Mouse (Mus musculus) intestine, embryonic 14.5 days (tissue): Measurements from ENCODE around the gene Nrarp. TPM values are rescaled to one million over a fixed set of nuclear protein-coding genes. Genes with fewer than 3 reads are reported as not detected.

Experiments used
- ATAC-seq: fragments of 200-750 bp; cut with Nextera tagmentation; replicated peaks from 2 replicates; pipeline ENCODE4 v1.8.0; 2017; ENCODE audit warnings: low read depth, moderate number of reproducible peaks, moderate TSS enrichment, moderate library complexity; ENCODE audit not compliant: low FRiP score, low TSS enrichment
- DNase-seq: peaks from one replicate; pipeline ENCODE4 v3.0.0-alpha.2; 2018; ENCODE audit warnings: low spot score
- H3K27ac ChIP-seq: fragments of 300-500 bp; sonication (generic); 2 replicates; pipeline ENCODE4 v1.5.1; 2014; ENCODE audit warnings: low read depth, mild to moderate bottlenecking, control low read depth
- H3K27me3 ChIP-seq: fragments of 300-500 bp; sonication (generic); replicated peaks from 2 replicates; pipeline ENCODE4 v1.6.1; 2014; ENCODE audit warnings: low read length, control low read depth; ENCODE audit not compliant: control insufficient read depth, insufficient read depth
- H3K36me3 ChIP-seq: fragments of 300-500 bp; sonication (generic); 2 replicates; pipeline ENCODE4 v1.6.1; 2014; ENCODE audit warnings: low read length, control low read depth; ENCODE audit not compliant: control insufficient read depth, insufficient read depth
- H3K4me1 ChIP-seq: fragments of 300-500 bp; sonication (generic); replicated peaks from 2 replicates; pipeline ENCODE4 v1.6.1; 2014; ENCODE audit warnings: low read length, control low read depth, mixed read lengths; ENCODE audit not compliant: control insufficient read depth, insufficient read depth
- H3K4me2 ChIP-seq: fragments of 300-500 bp; sonication (generic); 2 replicates; pipeline ENCODE4 v1.6.1; 2014; ENCODE audit warnings: low read length
- H3K4me3 ChIP-seq: fragments of 300-500 bp; sonication (generic); 2 replicates; pipeline ENCODE4 v1.5.1; 2014; ENCODE audit warnings: low read depth, low read length, control low read depth, mixed read lengths
- H3K9ac ChIP-seq: fragments of 300-500 bp; sonication (generic); 2 replicates; pipeline ENCODE4 v1.6.1; 2014; ENCODE audit warnings: mild to moderate bottlenecking, low read length
- H3K9me3 ChIP-seq: fragments of 300-500 bp; sonication (generic); 2 replicates; pipeline ENCODE4 v1.6.1; 2016; ENCODE audit warnings: low read length, control low read depth; ENCODE audit not compliant: control insufficient read depth
- WGBS: fragments of 180-500 bp; shearing (Covaris S2); extraction: QIAGEN DNeasy Blood & Tissue Kit; methylation state at CpG from one replicate; pipeline ENCODE4 v1.1.7; 2014; 5-methylcytosine and 5-hydroxymethylcytosine counted together
- polyA plus RNA-seq: library from polyadenylated mRNA; unstranded; fragments of >200 nt; fragmentation: Nextera tagmentation; extraction: Ambion mirVana; gene quantifications from 2 replicates; pipeline ENCODE4 v1.2.1, GENCODE M21; 2014

Nrarp gene
- polyA plus RNA-seq, 1 experiment from 2014 or later: 13.2 TPM

DNA sequence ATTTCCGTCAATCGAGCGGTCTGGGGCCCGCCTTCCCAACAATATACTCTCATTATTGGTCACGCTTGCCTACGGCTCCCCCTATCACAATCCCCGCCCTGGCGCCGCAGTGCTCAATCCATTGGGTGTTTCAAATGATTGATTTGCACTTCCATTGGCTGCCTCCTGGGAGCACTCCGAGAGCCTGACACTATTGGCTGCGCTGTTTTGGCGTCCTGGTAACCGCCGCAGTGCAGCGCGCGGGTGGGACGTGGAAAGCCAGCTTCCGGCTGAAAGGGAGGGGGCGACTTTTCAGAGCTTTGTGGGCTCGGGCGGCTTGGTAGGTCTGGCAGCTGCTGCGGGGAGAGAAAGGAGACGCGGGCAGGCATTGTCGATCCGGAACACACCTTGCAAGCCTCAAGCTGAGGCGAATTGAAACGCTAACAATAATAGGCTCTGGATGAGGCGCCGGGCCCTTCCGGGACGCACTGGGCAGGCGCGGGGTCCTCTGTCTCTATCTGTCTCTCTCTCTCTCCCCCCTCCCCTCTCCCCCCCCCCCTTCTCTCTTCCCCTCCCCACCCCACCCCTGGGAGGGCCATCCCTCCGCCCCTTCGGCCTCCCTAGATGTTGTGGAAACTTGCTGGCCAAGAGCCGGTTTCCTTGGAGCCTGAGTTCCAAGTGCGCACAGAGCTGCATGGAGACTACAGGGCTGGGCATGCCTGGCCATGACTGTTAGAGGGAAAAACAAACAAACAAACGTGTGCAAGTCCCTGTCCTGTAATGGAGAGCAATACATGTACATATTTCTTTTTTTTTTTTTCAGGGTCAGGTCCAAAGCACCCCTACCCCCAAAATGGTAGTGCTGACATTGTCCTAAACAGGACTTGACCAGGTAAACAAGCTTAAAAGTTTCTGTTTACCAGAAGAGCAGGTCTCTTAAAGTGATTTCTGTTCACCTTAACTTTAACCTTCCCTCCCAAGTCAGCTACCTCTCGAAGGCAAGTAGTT lies 44.5 kb downstream of the Nrarp start:
- 2% methylated on average over 41 of the region's 41 CpGs for WGBS
- Histone ChIP-seq H3K4me1 (peaks cover 9% of the 10 kb centered on the region), H3K9ac (peak overlapping the region; percentile 50), H3K4me2 (peak overlapping the region; percentile 58), H3K4me3 (peak overlapping the region; percentile 88), H3K9me3 (no peaks in the 10 kb centered on the region), H3K27me3 (no peaks in the 10 kb centered on the region), H3K36me3 (peaks cover 9% of the 10 kb centered on the region; the same call in 1 of the 2 replicates), H3K27ac (peak overlapping the region; percentile 94)
- ATAC-seq (peak; percentile 97), DNase-seq (peak; percentile 97)

DNA sequence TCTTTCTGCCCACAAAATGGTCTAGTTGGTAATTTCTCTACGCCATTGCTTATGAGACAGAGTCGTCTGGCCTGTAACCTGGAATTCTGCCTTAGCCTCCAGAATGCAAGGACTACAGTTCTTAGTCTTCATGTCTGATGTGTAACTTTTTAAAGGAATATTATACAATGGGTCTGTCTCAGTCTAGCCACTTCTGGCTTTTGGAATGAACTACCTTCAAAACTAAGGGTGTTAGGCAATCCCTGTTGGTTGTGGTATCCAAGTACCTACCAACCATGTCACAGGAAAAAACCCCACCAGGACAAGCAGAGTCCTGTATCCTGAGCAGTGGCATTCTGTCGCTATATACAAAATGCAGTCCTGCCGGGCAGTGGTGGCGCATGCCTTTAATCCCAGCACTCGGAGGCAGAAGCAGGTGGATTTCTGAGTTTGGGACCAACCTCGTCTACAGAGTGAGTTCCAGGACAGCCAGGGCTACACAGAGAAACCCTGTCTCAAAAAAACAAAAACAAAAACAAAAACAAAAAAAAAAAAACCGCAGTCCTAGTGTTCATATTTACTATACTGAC lies 45.3 kb downstream of the Nrarp start:
- Histone ChIP-seq H3K36me3 (peaks cover 9% of the 10 kb centered on the region; the same call in 1 of the 2 replicates), H3K9me3 (no peaks in the 10 kb centered on the region), H3K9ac (peak overlapping the region; percentile 50), H3K4me2 (peak overlapping the region; percentile 58), H3K27me3 (no peaks in the 10 kb centered on the region), H3K4me3 (no peak overlapping the region), H3K4me1 (peaks cover 9% of the 10 kb centered on the region), H3K27ac (peak overlapping the region; percentile 93)
- 75% methylated on average over 8 of the region's 8 CpGs for WGBS
- DNase-seq (no peak), ATAC-seq (no peak)

DNA sequence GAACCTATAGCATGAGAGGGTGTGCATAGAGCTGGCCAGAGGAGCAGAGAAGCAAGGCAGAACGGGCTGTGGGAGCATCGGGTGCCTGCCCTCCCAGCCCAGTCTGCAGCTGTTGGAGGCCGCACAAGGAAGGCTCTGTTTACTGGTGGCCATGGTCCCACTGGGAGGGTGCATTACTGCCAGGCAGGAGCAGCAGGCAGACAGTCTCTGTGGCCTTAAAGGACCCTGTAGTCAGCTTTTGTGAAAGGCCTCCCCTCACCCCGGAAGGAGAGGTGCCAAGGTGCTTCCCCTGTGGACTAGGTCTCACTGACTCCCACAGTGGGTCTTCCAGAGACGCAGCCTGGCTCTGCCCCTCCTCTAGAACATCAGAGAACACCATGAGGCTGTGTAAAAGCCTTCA lies 46.3 kb downstream of the Nrarp start:
- 82% methylated on average over 5 of the region's 5 CpGs for WGBS
- no peak for ATAC-seq
- no peak overlapping the region for H3K27ac ChIP-seq

DNA sequence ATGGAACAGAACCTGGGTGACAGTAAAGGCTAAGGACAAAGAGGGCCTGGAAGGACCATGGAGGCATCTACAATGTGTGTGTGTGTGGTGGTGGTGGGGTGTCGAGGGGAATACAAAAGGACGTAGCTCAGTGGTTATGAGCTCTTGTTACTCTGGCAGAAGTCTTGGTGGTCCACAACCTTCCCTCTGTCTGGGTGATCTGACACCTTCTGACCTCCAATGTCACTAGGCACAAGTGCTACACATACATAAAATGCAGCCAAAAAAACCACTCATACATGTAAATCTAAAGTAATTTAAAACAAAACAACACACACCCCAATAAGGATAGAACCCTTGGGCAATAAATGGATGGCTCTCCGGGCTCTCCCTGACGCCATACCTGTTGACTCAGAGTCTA lies 46.8 kb downstream of the Nrarp start:
- Histone ChIP-seq H3K4me1 (peaks cover 9% of the 10 kb centered on the region), H3K9me3 (no peaks in the 10 kb centered on the region), H3K9ac (no peak overlapping the region), H3K4me2 (no peak overlapping the region), H3K4me3 (no peak overlapping the region), H3K27me3 (no peaks in the 10 kb centered on the region), H3K27ac (no peak overlapping the region), H3K36me3 (no peaks in the 10 kb centered on the region)
- ATAC-seq: no peak
- 92% methylated on average over 4 of the region's 4 CpGs for WGBS
- DNase-seq: no peak

More for the DNA sequence above, 46.3 kb downstream of the Nrarp start:
- H3K9me3 ChIP-seq: no peaks in the 10 kb centered on the region
- H3K9ac ChIP-seq: no peak overlapping the region
- DNase-seq: no peak
- no peaks in the 10 kb centered on the region for H3K27me3 ChIP-seq
- no peak overlapping the region for H3K4me3 ChIP-seq
- H3K4me2 ChIP-seq: no peak overlapping the region
- peaks cover 2% of the 10 kb centered on the region; the same call in 1 of the 2 replicates for H3K36me3 ChIP-seq
- H3K4me1 ChIP-seq: peaks cover 9% of the 10 kb centered on the region

DNA sequence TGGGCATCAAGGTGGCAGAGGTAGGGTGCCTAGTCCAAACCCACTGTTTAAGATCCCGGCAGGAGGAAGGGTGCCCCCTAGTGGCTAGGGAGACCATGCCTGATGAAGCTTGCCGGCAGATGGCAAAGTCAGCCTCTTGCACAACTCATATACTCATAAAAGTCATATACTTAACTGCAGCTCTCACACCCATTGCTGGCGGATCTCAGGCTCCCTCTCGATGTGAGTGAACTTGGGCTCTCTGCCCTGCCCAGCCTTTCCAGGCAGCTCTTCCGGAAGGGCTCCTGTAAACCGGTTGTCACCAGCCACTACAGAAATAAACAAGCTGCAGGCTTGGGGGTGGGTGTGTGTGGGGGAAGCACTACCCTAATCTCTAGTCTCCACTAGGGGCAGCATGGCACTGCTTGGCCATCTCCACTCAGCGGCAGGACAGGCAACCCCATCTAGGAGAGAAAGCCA lies 47.9 kb downstream of the Nrarp start:
- DNase-seq (peak; percentile 87), ATAC-seq (no peak)
- no peaks in the 10 kb centered on the region for H3K27me3 ChIP-seq
- H3K36me3 ChIP-seq: no peaks in the 10 kb centered on the region
- H3K9me3 ChIP-seq: no peaks in the 10 kb centered on the region
- H3K4me2 ChIP-seq: peak overlapping the region; percentile 42
- WGBS: under 1% methylated on average over 7 of the region's 7 CpGs
- peaks cover 7% of the 10 kb centered on the region for H3K4me1 ChIP-seq
- peak overlapping the region; percentile 65; the same call in 1 of the 2 replicates for H3K27ac ChIP-seq
- H3K4me3 ChIP-seq: peak overlapping the region; percentile 11; the same call in 1 of the 2 replicates
- no peak overlapping the region for H3K9ac ChIP-seq

DNA sequence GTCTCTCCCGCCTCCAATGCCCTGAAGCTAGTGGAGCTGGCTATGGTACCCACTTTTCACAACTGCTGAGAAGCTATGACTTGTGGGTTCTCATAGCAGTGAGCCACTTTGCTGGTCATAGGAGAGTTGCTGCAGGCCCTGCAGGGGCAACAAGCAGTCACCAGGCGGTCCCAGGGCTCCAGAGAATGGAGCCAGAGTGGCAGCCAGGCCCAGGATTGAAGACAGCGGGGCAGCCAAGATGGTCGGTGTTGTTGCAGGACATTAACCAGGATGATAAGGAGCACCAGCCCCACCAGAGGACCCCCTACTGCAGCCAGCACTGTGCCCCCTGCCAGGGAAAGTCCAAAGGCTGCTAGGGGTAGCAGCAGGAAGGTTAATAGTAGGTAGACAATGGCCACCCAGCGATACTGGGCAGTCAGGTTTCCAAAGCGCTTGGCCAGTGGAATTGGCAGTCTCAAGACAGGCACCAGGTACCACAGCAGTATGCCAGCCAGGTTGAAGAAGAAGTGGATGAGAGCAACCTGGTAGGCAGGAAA lies 48.5 kb downstream of the Nrarp start:
- no peaks in the 10 kb centered on the region for H3K27me3 ChIP-seq
- H3K9ac ChIP-seq: no peak overlapping the region

DNA sequence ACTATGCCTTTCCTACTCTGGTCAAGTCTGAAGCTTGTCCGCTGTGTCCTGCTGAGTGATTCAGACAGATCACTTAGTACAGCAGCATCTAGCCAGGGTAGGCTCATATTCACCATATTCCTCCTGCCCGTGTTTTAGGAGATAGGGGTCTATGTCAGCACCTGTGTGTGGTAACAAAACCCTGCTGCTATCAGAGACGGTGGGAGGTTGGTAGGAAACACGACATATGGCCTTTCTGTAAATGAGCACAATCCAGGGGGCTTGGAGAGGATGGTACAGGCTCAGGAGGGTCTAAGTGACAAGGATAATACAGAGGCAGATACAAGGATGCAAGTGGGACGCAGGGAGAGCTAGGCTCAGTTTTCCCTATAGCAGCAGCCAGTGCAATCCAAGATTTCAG lies 49.0 kb downstream of the Nrarp start:
- ATAC-seq (no peak), DNase-seq (no peak)
- 82% methylated on average over 5 of the region's 5 CpGs for WGBS
- H3K4me1 ChIP-seq: 0 out of 2 replicates have a peak, but pooled peaks cover 4% of the 10 kb centered on the region
- H3K4me3 ChIP-seq: no peak overlapping the region
- no peaks in the 10 kb centered on the region for H3K9me3 ChIP-seq
- H3K27ac ChIP-seq: no peak overlapping the region
- H3K36me3 ChIP-seq: no peaks in the 10 kb centered on the region
- no peaks in the 10 kb centered on the region for H3K27me3 ChIP-seq
- no peak overlapping the region for H3K9ac ChIP-seq
- no peak overlapping the region for H3K4me2 ChIP-seq

More for the DNA sequence above, 48.5 kb downstream of the Nrarp start:
- no peak for DNase-seq
- no peak for ATAC-seq
- Histone ChIP-seq H3K36me3 (no peaks in the 10 kb centered on the region), H3K9me3 (no peaks in the 10 kb centered on the region), H3K4me1 (0 out of 2 replicates have a peak, but pooled peaks cover 4% of the 10 kb centered on the region), H3K27ac (no peak overlapping the region), H3K4me3 (peak overlapping the region; percentile 11; the same call in 1 of the 2 replicates), H3K4me2 (peak overlapping the region; percentile 42; the same call in 1 of the 2 replicates)
- 69% methylated on average over 6 of the region's 6 CpGs for WGBS

DNA sequence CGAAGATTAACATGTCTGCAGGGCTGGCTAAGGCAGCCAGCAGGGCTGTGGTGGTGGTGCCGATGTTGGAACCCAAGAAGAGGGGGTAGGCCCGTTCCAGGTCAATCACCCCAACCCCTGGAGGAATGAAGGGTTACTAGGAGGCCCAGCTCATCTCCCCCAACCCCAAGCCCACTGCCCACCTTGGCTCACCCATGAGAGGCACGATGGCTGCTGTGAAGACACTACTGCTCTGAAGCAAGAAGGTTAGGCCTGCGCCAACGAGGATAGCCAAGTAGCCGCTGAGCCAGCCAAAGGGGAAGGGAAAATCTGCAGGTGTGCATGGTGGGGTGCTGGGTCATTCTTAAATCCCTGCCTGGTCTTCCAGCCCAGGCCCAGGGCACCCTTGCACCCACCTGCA lies 50.0 kb downstream of the Nrarp start:
- Histone ChIP-seq H3K27ac (no peak overlapping the region), H3K4me1 (0 out of 2 replicates have a peak, but pooled peaks cover 2% of the 10 kb centered on the region), H3K27me3 (no peaks in the 10 kb centered on the region), H3K4me3 (no peak overlapping the region), H3K4me2 (no peak overlapping the region), H3K9ac (no peak overlapping the region), H3K9me3 (no peaks in the 10 kb centered on the region), H3K36me3 (no peaks in the 10 kb centered on the region)
- WGBS: 90% methylated on average over 7 of the region's 7 CpGs
- no peak for DNase-seq
- ATAC-seq: no peak
